ENCODE assay signal across 10 mouse cellular contexts in the genomic region with DNA sequence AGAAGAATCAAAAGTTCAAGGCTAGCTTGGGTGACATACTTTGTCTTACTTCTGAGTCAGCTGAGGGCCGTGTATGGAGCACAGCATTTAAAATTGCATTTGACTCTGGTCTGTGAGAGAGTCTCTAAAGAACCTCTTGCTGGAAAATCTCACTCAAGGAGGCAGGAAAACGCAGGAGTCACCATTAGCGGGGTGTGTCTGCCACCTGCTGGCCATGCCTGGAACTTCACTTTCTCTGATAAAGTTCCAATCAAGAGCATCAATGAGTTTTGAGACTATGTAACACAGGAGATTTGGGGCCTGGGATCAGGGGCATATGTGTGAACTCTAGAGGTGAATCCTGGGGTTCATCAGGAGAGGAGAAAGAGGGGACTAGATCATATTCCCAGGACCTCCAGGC.
A peak's percentile ranks its signal among the peaks of the same experiment; 100 is the strongest.
DNase-seq lines count a peak whose midpoint lies in the region; ATAC-seq lines count a peak whose summit lies in the region.
"Had no signal": no experiment of that assay in that cellular context is flagged by ENCODE, and none has a peak within 500 bp of the region (broad histone marks: within the 10 kb centered on the region; RNA-seq: fewer than 3 reads in every experiment).

No protein-coding gene starts in this region.

- 5% methylated on average over 3 of the region's 3 CpGs for WGBS in intestine, embryonic 14.5 days
- WGBS in intestine, embryonic 15.5 days: 0% methylated on average over 3 of the region's 3 CpGs

- no peak overlapping the region for H3K27ac ChIP-seq in intestine, embryonic 14.5 days (ENCODE audit: low read depth)
- no peak overlapping the region for H3K27ac ChIP-seq in intestine, embryonic 15.5 days
- H3K27ac ChIP-seq: neural tube, embryonic 13.5 days had no signal

- no peaks in the 10 kb centered on the region for H3K9me3 ChIP-seq in intestine, embryonic 14.5 days (ENCODE audit: control insufficient read depth, low read length)
- no peaks in the 10 kb centered on the region for H3K9me3 ChIP-seq in intestine, embryonic 15.5 days
- H3K9me3 ChIP-seq: neural tube, embryonic 13.5 days had no signal

- no peak overlapping the region for H3K4me3 ChIP-seq in intestine, embryonic 14.5 days (ENCODE audit: low read depth, low read length)
- H3K4me3 ChIP-seq in intestine, embryonic 15.5 days (replicated peaks): no peak overlapping the region
- H3K4me3 ChIP-seq: erythroblast, embryonic 14.5 days; neural tube, embryonic 13.5 days had no signal

- DNase-seq in intestine, embryonic 14.5 days (ENCODE audit: low spot score): peak; percentile 94
- DNase-seq in MN1 (ENCODE audit: low spot score): peak; percentile 84
- DNase-seq in cerebellum, adult 9-10 months: peak; percentile 60
- DNase-seq in gastrocnemius, postnatal 4 days (ENCODE audit: low spot score in 2 of 2): peak; percentile 42 to 61
- peak; percentile 63 to 85 for DNase-seq in left cerebral cortex, postnatal 14 days (ENCODE audit: low spot score in 2 of 2)
- peak; percentile 36 to 60 for DNase-seq in thymus, postnatal 36 days

- ATAC-seq in intestine, embryonic 14.5 days (replicated peaks; ENCODE audit: low FRiP score, low TSS enrichment, low read depth): no peak
- no peak for ATAC-seq in intestine, embryonic 15.5 days
- ATAC-seq in neutrophil, adult 5-6 weeks (ENCODE audit: extremely low read depth, insufficient number of reproducible peaks, low FRiP score, poor library complexity, severe bottlenecking): peak; percentile 13; the same call in 1 of the 2 replicates

- no peak overlapping the region for H3K9ac ChIP-seq in intestine, embryonic 14.5 days (ENCODE audit: low read length)
- H3K9ac ChIP-seq in intestine, embryonic 15.5 days: no peak overlapping the region
- H3K9ac ChIP-seq: neural tube, embryonic 13.5 days had no signal

- H3K36me3 ChIP-seq in intestine, embryonic 14.5 days (ENCODE audit: control insufficient read depth, insufficient read depth, low read length): no peaks in the 10 kb centered on the region
- no peaks in the 10 kb centered on the region; the same call in 1 of the 2 replicates for H3K36me3 ChIP-seq in intestine, embryonic 15.5 days

- no peaks in the 10 kb centered on the region for H3K27me3 ChIP-seq in intestine, embryonic 14.5 days (replicated peaks; ENCODE audit: control insufficient read depth, insufficient read depth, low read length)
- H3K27me3 ChIP-seq in intestine, embryonic 15.5 days (replicated peaks): no peaks in the 10 kb centered on the region
- H3K27me3 ChIP-seq: neural tube, embryonic 13.5 days had no signal

- intact Hi-C loops in left cerebral cortex, postnatal 14 days (cut with DNase I): loop anchor here (5.0 to 10.0 kb wide), 3 partner anchors 181 to 553 kb away; no protein-coding TSS in a partner anchor

- H3K4me1 ChIP-seq in intestine, embryonic 14.5 days (replicated peaks; ENCODE audit: control insufficient read depth, insufficient read depth, low read length): peaks cover 3% of the 10 kb centered on the region; the same call in 1 of the 2 replicates
- no peaks in the 10 kb centered on the region for H3K4me1 ChIP-seq in intestine, embryonic 15.5 days (replicated peaks)
- H3K4me1 ChIP-seq: neural tube, embryonic 13.5 days had no signal

- H3K4me2 ChIP-seq in intestine, embryonic 14.5 days (ENCODE audit: low read length): no peak overlapping the region
- H3K4me2 ChIP-seq in intestine, embryonic 15.5 days (replicated peaks): no peak overlapping the region
- H3K4me2 ChIP-seq: neural tube, embryonic 13.5 days had no signal
